Mouse (Mus musculus) spleen, postnatal 14 days (tissue): Measurements from ENCODE around the gene Gm12185.
A peak's percentile ranks its signal among the peaks of the same experiment; 100 is the strongest.

Experiments
- DNase-seq, 2 experiments: peaks; one replicate each; pipeline ENCODE4 v3.0.0; 2021 to 2022; ENCODE audit warnings: low spot score in 2 of 2

The Gm12185 gene

DNA sequence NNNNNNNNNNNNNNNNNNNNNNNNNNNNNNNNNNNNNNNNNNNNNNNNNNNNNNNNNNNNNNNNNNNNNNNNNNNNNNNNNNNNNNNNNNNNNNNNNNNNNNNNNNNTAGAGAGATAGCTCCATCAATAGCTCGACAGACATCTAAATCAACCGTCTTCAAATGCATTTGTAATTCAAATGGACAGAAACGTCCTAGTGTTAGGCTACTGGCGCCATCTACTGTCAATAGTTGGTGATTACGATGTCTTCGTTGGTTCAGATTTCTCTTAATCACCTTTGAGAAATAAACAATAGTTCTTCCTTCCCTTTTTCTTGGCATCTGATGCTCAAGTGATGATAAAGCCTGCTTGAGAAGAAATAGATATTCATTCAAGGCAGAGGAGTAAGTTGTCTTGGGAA, 133.0 kb downstream of the Gm12185 start:
- DNase-seq, result peak in 1 of 2 experiments; percentile 53
